ENCODE assay signal across 10 mouse cellular contexts in the genomic region with DNA sequence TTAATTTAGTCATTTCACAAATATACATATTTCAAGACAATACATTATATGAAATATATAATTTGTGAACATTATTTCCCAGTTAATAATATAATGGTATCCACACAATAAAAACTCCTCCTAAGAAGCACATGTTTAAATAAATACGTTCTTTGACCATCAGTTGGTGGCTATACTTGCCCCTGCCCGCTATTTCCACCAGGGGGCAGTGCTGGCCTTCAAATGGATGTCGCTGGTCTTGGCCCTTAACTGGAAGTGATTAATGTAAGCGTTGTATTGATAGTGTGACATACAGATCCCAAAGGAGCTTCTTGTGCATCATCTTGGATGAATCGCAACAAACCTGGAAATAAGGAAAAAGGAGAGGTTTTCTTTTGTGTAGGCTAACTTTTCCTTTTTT. TPM values are rescaled to one million over a fixed set of nuclear protein-coding genes. Genes with fewer than 3 reads are reported as not detected.
DNase-seq lines count a peak whose midpoint lies in the region; ATAC-seq lines count a peak whose summit lies in the region.
"Had no signal": no experiment of that assay in that cellular context is flagged by ENCODE, and none has a peak within 500 bp of the region (broad histone marks: within the 10 kb centered on the region; RNA-seq: fewer than 3 reads in every experiment).

No protein-coding gene starts in this region.

- no peak overlapping the region for H3K9ac ChIP-seq in kidney, embryonic 16.5 days (replicated peaks; ENCODE audit: low read length)

- no peak overlapping the region for H3K4me3 ChIP-seq in kidney, embryonic 16.5 days (ENCODE audit: low read length)
- H3K4me3 ChIP-seq in limb, embryonic 10.5 days = no peak overlapping the region

- ATAC-seq in kidney, embryonic 16.5 days (ENCODE audit: low FRiP score, low TSS enrichment) = no peak
- peak; percentile 58 to 71; a peak in 3 of 4 replicates for ATAC-seq in hematopoietic stem cell, adult 5-6 weeks (replicated peaks in 1 of 2; ENCODE audit: insufficient read depth in 1 of 2, low FRiP score in 2 of 2, low TSS enrichment in 1 of 2, low read depth in 1 of 2, poor library complexity in 2 of 2, severe bottlenecking in 2 of 2)

- WGBS in kidney, embryonic 16.5 days = 20% methylated on average over 5 of the region's 5 CpGs
- 18% methylated on average over 5 of the region's 5 CpGs for WGBS in limb, embryonic 10.5 days

- no peak overlapping the region for H3K4me2 ChIP-seq in kidney, embryonic 16.5 days (replicated peaks; ENCODE audit: low read depth, low read length)

- no peaks in the 10 kb centered on the region for H3K36me3 ChIP-seq in kidney, embryonic 16.5 days (ENCODE audit: insufficient read depth, low read length)
- no peaks in the 10 kb centered on the region for H3K36me3 ChIP-seq in limb, embryonic 10.5 days

- peak; percentile 51 for DNase-seq in kidney, adult 11 months
- peak; percentile 86 for DNase-seq in adrenal gland, postnatal 10 days
- DNase-seq in embryo, embryonic 9.5 days (ENCODE audit: extremely low spot score) = peak; percentile 66
- peak; percentile 81 for DNase-seq in limb, embryonic 10.5 days (ENCODE audit: low spot score)
- DNase-seq in retina, adult 2 months (ENCODE audit: low read depth, low spot score) = peak; percentile 66
- peak; percentile 83 for DNase-seq in thymus, postnatal 4 days

- no peaks in the 10 kb centered on the region for H3K9me3 ChIP-seq in kidney, embryonic 16.5 days (ENCODE audit: low read length)
- no peaks in the 10 kb centered on the region for H3K9me3 ChIP-seq in limb, embryonic 10.5 days (replicated peaks)

- H3K27me3 ChIP-seq in kidney, embryonic 16.5 days (ENCODE audit: insufficient read depth, low read length) = peaks cover 3% of the 10 kb centered on the region; the same call in 1 of the 2 replicates
- peaks cover 7% of the 10 kb centered on the region; the same call in 1 of the 2 replicates for H3K27me3 ChIP-seq in limb, embryonic 10.5 days (ENCODE audit: low read depth, poor library complexity, severe bottlenecking)

- H3K27ac ChIP-seq in kidney, embryonic 16.5 days (ENCODE audit: low read length) = no peak overlapping the region
- no peak overlapping the region for H3K27ac ChIP-seq in limb, embryonic 10.5 days

- H3K4me1 ChIP-seq in kidney, embryonic 16.5 days (ENCODE audit: insufficient read depth, low read length) = no peaks in the 10 kb centered on the region
- H3K4me1 ChIP-seq in limb, embryonic 10.5 days = no peaks in the 10 kb centered on the region

RNA-seq across cellular contexts. Expression of gene Krt28, which starts 4.9 kb away (rescaled TPM):
- 0.12 and 0.35 TPM in 2 replicates for polyA plus RNA-seq in kidney, embryonic 16.5 days (2015; fragmentation: Nextera tagmentation; extraction: Ambion mirVana)
- total RNA-seq in adrenal gland, postnatal 10 days (2021) = under 1 TPM in 1 of 2 experiments, not detected in 1; 0.21 TPM
- total RNA-seq in hematopoietic stem cell, adult 5-6 weeks (2017) = not detected in 2 replicates
- 0.11 and 0.20 TPM in 2 replicates for polyA plus RNA-seq in limb, embryonic 10.5 days (2016; fragmentation: Nextera tagmentation; extraction: Ambion mirVana)
- polyA plus RNA-seq: gonadal fat pad, adult 2 months; stomach, embryonic 14.5 days had no signal

RNA-seq across cellular contexts. Expression of gene Krt10, which starts 9.6 kb away (rescaled TPM):
- polyA plus RNA-seq in kidney, embryonic 16.5 days (2015; fragmentation: Nextera tagmentation; extraction: Ambion mirVana) = 18.4 and 20.7 TPM in 2 replicates
- total RNA-seq in adrenal gland, postnatal 10 days (2021) = 1 to 10 TPM; 7.0 to 8.2 TPM
- not detected in 2 replicates for total RNA-seq in hematopoietic stem cell, adult 5-6 weeks (2017)
- 18.7 and 20.5 TPM in 2 replicates for polyA plus RNA-seq in limb, embryonic 10.5 days (2016; fragmentation: Nextera tagmentation; extraction: Ambion mirVana)

RNA-seq across cellular contexts. Expression of gene Krt27, which starts 28.7 kb away (rescaled TPM):
- polyA plus RNA-seq in kidney, embryonic 16.5 days (2015; fragmentation: Nextera tagmentation; extraction: Ambion mirVana) = not detected in 2 replicates
- not detected for total RNA-seq in adrenal gland, postnatal 10 days (2021)
- total RNA-seq in hematopoietic stem cell, adult 5-6 weeks (2017) = not detected in 2 replicates
- not detected in 2 replicates for polyA plus RNA-seq in limb, embryonic 10.5 days (2016; fragmentation: Nextera tagmentation; extraction: Ambion mirVana)
- polyA plus RNA-seq: gonadal fat pad, adult 2 months; stomach, embryonic 14.5 days had no signal

RNA-seq across cellular contexts. Expression of gene Krt26, which starts 41.8 kb away (rescaled TPM):
- not detected in 2 replicates for polyA plus RNA-seq in kidney, embryonic 16.5 days (2015; fragmentation: Nextera tagmentation; extraction: Ambion mirVana)
- not detected for total RNA-seq in adrenal gland, postnatal 10 days (2021)
- total RNA-seq in hematopoietic stem cell, adult 5-6 weeks (2017) = not detected in 2 replicates
- not detected in 2 replicates for polyA plus RNA-seq in limb, embryonic 10.5 days (2016; fragmentation: Nextera tagmentation; extraction: Ambion mirVana)
- polyA plus RNA-seq: gonadal fat pad, adult 2 months; stomach, embryonic 14.5 days had no signal

RNA-seq across cellular contexts. Expression of gene Krt12, which starts 42.5 kb away (rescaled TPM):
- polyA plus RNA-seq in kidney, embryonic 16.5 days (2015; fragmentation: Nextera tagmentation; extraction: Ambion mirVana) = 0.09 TPM in 2 replicates
- total RNA-seq in adrenal gland, postnatal 10 days (2021) = not detected
- total RNA-seq in hematopoietic stem cell, adult 5-6 weeks (2017) = not detected in 2 replicates
- not detected in 2 replicates for polyA plus RNA-seq in limb, embryonic 10.5 days (2016; fragmentation: Nextera tagmentation; extraction: Ambion mirVana)
- polyA plus RNA-seq: gonadal fat pad, adult 2 months; stomach, embryonic 14.5 days had no signal
